Mouse (Mus musculus) naive thymus-derived CD4-positive, alpha-beta T cell, adult 2 months (primary cell): ENCODE results near the gene Pxn.

ENCODE experiments used
- DNase-seq: peaks from one replicate; pipeline ENCODE4 v3.0.0-alpha.2; 2011; ENCODE audit warnings: low read depth

Gene Pxn

GRCm38 (mm10) chr5:115528128-115528527 is 21.7 kb downstream of the Pxn start:
- no peak for DNase-seq

GRCm38 (mm10) chr5:115529364-115529741 is 22.9 kb downstream of the Pxn start:
- no peak for DNase-seq

- DNase-seq = no peak
Observed at GRCm38 (mm10) chr5:115529742-115530446, 23.4 kb downstream of the Pxn start.

GRCm38 (mm10) chr5:115530447-115530809 is 24.0 kb downstream of the Pxn start:
- peak; percentile 45 for DNase-seq

DNA sequence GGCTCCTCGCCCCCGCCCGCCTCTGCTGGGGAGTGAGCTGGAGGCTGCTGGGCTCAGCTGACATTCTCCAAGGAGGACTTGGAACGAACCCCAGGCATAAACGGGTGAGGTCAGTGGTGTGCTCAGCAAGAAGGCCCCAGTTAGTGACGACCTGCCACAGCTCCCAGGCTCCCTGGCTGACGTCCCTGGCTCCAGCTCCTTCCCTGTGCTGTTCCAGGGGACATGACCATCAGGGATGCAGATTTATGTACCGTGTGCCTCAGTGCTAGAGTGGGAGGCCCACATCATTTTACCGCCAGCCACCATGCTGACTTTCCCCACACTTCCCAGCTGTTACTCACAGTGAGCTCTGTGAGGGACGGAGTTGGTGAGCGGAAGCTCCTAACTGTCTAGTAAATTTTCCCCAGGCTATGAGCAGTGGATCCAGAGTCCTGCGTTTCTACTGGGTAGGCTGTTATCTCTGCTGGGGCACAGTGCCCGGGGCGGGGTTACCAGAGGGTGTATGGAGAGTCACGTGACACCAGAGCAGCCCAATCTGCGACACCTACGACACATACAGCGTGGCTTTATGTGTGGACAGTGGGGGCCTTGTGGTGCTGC is 25.3 kb downstream of the Pxn start:
- DNase-seq = peak; percentile 54

DNA sequence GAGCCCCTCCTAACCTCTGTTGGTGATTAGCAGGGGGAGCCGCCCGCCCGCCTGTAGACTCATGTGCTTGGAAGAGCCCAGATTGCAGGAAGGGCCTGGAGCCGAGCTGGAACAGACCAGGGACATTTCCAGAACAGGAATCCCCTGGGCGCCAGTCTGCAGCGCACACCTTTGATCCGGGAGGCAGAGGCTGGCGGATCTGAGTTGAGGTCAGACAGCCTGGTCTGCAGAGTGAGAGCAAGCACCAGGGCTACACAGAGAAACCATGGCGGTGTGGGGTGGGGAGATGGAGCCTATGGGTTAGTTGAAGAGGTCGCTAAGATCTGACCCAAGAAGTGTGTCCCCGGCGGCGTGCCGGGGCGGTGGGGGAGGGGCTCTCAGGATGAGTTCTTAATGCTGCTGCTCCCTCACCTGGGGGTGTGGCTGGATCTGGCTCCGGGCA is 27.8 kb downstream of the Pxn start:
- peak; percentile 45 for DNase-seq

- peak; percentile 60 for DNase-seq
Observed at GRCm38 (mm10) chr5:115534856-115535255, 28.4 kb downstream of the Pxn start.

DNA sequence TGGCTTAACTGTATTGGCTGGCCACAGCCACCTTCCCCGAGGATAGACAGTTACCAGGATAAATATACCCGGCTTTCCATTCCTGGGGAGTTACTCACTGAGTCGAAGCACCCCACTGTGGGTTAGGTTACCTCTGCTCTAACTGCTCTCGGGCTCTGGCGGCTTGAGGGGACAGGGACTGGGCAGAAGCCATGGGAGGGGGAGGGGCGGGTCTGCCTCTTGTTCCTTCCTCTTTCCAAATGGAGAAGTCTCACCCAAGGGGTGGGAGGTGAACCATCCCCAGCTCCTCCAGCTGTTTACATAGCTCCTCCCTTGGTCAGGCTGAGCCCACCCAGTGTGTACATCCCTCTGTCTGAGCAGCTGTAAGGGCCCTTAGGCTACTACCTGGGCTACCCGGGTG is 29.2 kb downstream of the Pxn start:
- DNase-seq = no peak

- no peak for DNase-seq
Observed at GRCm38 (mm10) chr5:115538017-115538692, 31.7 kb downstream of the Pxn start.

- DNase-seq = peak; percentile 95
Observed at GRCm38 (mm10) chr5:115538693-115539043, 32.2 kb downstream of the Pxn start.

GRCm38 (mm10) chr5:115542635-115543384 is 36.3 kb downstream of the Pxn start:
- DNase-seq = peak; percentile 63

- no peak for DNase-seq
Observed at GRCm38 (mm10) chr5:115543509-115544253, 37.2 kb downstream of the Pxn start.

DNA sequence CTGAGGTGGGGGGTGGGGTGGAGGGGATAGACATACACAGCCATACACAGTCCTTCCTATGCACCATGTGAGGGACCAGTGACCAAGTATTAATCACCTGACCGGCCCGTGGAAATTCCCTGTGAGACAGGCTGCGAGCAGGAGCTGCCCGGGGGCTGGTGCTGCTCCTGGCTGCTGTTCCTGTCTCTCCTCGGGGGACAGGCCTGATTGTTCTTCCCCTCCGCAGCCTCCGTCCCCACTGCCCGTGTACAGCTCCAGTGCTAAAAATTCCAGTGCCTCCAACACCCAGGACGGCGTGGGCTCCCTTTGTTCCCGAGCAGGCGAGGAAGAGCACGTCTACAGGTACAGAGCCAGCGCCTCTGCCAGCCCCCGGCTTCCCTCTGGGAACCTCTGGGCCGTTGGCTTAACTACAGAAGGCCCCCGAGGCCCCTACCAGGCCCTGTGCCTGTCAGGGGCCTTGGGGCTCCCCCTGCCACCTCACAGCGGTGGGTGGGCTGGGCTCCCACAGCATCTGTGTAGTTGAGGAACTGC is 38.2 kb downstream of the Pxn start:
- DNase-seq = no peak

- no peak for DNase-seq
Observed at GRCm38 (mm10) chr5:115545636-115546035, 39.2 kb downstream of the Pxn start.

- no peak for DNase-seq
Observed at GRCm38 (mm10) chr5:115546536-115546935, 40.1 kb downstream of the Pxn start.

DNA sequence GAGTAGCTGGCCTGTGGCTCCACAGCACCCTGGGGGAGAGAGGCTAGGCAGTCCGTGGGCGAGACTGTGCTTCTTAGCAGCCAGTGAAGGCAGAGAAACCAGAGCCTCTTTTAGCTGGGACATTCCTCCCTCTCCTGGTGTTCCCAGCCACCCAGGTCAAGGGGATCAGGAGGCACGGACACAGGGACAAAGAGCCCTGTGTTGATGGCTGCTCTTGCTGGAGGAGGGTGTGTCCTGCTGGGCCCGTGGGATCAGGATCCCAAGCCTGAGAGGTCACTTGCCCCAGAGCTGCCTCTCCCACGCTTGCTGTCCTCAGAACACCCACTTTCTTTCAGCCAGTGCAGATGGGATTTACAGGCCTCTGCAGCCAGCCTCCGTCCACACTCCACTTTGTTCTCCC is 40.5 kb downstream of the Pxn start:
- no peak for DNase-seq

DNA sequence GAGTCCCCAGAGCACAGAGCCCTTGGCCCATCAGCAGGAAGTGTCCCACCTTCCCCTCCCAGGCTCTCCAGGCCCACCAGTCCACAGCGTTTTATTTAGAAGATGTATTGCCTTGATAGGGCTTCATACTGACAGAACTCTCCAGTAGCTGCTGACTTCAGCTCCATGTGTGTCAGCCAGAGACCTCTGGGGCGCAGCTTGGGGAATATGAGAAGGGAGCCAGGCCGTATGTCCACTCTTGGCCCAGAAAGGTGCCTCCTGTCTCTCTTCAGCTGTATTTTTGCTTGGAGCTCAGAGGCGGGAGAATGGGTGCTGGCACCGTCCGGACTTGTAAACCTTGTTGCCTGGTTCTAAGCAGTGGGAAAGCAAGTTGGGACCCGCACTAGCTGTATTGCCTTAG is 40.9 kb downstream of the Pxn start:
- no peak for DNase-seq

GRCm38 (mm10) chr5:115548501-115549285 is 42.2 kb downstream of the Pxn start:
- DNase-seq = no peak

DNA sequence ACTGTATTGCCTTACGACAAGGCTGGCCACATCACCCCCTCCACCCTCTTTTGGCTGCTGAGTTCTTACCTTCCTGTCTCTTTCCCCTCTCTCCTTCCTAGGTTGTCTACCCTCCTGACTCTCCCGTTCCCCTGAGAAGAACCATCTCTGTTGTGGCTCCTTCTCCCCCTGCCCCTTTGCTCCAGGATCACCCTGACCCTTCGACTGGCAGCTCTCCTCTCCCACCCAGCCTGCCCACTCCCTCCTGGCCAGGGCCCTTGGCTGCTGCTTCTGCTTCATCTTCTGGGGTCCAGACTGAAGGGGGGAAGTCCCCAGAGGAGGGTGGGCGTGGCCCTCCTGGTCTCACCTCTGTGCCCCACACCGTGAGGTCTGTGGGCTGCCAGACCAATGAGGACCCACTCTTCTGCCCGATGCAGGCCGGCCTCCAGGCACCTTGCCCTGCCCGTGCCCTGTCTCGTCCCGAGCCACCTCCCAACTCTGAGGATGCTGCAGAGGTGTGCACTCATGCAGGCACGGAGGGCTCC is 44.1 kb downstream of the Pxn start:
- no peak for DNase-seq

DNA sequence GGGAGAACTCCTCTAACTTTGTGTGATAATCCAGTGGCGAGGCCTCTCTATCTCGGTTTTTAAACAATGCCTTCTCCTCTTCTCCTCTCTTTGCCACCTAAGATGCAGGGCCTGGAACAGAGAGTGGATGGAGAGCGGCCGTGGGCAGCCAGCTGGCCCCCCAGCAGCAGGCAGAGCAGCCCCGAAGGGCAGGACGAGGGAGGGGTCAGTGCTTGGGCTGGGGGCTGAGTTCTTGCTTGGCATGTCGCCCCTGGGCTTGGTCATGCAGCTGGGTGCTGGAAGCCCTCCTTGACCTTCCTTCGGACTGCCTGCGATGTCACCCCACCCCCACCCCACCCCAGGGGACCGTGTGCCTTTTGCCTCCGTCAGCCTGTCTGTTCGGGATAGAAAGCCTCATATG is 44.9 kb downstream of the Pxn start:
- DNase-seq = no peak

DNA sequence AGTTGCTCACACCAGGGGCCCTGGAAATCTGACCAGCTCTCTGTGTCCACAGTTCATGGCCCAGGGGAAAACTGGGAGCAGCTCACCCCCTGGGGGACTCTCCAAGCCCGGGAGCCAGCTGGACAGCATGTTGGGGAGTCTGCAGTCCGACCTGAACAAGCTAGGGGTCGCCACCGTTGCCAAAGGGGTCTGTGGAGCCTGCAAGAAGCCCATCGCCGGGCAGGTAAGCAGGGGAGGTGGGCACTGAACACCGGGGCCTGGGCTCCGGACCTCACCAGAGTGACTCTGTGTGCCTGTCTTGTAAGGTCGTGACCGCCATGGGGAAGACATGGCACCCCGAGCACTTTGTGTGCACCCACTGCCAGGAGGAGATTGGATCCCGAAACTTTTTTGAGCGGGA is 45.3 kb downstream of the Pxn start:
- no peak for DNase-seq
